Mouse (Mus musculus): ENCODE results near the gene Olfr632.
"Not testable (repeated sequence)": the region's sequence is repeated elsewhere in the genome, so short reads cannot be mapped to it uniquely, and the experiment has no call there.

The Olfr632 gene

DNA sequence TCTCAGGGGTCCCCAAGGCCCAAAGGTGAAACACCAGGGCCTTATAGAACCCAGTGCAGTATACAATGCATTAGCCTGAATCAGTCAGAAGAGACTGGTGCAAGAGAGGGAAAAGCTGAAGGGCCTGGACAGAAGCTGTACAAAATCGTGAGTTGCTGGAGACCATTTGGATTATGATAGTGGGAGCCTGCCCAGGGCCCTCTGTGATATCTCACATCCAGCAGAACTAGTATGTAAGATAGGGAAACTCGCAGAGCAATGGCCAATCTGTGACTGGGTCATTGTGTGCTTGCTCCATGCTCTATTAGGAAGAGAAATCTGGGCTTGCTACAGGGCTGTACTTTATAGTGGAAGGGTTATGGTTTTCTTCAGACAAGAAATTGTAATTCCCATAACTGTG, at the start of gene Olfr632:
Olfr632 (plus strand) TSS at position 84 of the 400 bp plus-strand sequence.
- no peak for DNase-seq (ENCODE audit: low read depth, low spot score)

DNA sequence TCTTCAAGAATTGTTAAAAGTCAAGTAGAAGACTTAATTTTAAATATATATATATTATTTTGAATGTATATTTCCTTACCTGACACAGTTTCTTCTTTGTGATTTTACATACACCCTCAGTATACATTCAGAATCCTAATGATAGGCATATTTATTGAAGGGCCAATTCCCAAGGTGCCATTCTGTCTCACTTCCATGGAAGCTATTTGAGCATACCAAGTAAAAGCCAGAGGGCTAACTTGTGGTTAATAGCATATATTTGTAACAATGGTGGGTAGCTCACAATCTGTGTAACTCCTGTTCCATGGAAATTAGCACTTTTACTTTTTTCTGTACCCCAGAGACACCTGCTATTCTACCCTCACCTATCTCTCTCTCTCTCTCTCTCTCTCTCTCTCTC, 48.0 kb upstream of the Olfr632 start, which contains the start of gene Olfr66:
Olfr66 (minus strand) TSS at position 101 of the 400 bp plus-strand sequence.
- DNase-seq (ENCODE audit: low read depth, low spot score): no peak

DNA sequence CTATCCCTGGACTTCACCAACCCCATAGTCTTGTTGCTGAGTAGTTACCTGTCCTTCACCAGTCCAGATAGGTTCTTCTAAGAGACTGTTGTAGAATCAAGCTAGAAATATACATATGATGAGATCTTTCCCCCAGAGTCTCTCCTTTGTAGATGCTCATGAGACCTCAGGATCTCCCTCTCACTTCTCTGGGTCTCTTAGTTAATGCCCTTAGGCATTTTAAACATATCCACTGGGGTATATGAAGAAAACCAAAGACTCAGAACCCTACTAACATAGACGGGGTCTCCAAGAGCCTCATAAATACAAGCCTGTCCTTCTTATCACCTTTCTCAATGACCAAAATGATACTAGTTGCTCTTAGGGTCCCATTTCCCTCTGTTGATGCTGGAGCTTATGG, 39.8 kb upstream of the Olfr632 start, which contains the start of gene Olfr64:
Olfr64 (minus strand) TSS at position 101 of the 400 bp plus-strand sequence.
- no peak for DNase-seq (ENCODE audit: low read depth, low spot score)

DNA sequence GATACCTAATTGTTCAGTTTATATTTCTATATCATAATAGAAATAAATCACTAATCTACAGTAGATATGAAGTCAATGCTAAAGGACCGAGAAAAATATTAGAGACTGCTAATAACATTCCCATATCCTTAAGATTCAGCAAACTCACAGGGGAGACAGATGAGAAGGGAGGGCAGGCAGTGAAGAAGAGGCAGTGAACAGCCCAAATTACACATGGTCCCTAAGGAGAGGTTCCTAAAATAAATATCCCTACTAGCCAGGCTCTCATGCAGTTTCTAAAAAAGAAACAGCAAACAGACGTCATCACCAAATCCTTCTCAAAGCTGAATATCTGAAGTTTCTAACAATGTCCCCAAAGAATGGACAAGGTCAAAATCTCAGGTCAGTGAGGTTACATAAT, 31.0 kb upstream of the Olfr632 start, which contains the start of gene Olfr65:
Olfr65 (plus strand) TSS at position 301 of the 400 bp plus-strand sequence.
- DNase-seq (ENCODE audit: low read depth, low spot score): no peak

- DNase-seq (ENCODE audit: low read depth, low spot score): peak; percentile 39
Observed at GRCm38 (mm10) chr7:103910047-103910446, 24.1 kb upstream of the Olfr632 start.

- DNase-seq (ENCODE audit: low read depth, low spot score): peak; percentile 29
Observed at GRCm38 (mm10) chr7:103912969-103913511, 21.1 kb upstream of the Olfr632 start.

DNA sequence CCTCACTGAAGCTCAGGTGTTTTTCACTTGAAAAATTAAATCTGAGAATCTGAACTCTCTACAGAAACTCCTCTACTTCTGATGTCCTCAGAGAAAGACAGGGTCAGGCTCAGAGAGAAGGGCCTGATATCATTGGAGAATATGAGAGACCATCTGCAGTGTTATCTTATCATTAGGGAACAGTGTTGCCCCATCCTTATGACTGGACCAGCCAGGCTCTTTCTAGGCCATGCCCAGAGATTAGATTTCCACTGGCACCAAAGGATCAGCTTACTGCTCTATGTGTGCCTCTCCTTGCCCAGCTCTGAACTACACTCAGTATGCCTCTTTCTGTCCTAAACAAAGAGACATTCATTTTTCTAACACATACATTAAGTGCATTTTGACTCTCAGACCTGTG, 18.8 kb upstream of the Olfr632 start:
- no peak for DNase-seq (ENCODE audit: low read depth, low spot score)

GRCm38 (mm10) chr7:103928525-103928924, 5.6 kb upstream of the Olfr632 start, which contains the start of gene Olfr631:
Olfr631 (plus strand) TSS chr7:103928825.
- DNase-seq (ENCODE audit: low read depth, low spot score): no peak

DNA sequence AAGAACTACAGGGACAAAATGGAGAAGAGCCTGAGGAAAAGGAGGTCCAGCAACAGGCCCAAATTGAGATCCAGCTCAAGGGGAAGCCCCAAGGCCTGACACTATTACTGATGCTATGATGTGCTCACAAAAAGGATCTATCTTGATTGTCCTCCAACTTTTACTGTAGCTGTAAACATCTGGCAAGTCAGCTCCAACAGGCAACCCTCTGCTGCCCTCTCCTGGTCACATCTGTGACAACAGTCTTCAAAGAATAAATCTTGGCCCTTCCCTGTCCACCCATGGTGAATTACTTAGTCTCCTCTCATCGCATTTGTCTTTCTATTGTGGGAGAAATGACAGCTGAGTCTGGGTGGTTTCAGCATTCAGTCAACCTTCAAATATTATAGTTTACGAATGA, 8.6 kb downstream of the Olfr632 start:
- peak; percentile 57 for DNase-seq (ENCODE audit: low read depth, low spot score)

DNA sequence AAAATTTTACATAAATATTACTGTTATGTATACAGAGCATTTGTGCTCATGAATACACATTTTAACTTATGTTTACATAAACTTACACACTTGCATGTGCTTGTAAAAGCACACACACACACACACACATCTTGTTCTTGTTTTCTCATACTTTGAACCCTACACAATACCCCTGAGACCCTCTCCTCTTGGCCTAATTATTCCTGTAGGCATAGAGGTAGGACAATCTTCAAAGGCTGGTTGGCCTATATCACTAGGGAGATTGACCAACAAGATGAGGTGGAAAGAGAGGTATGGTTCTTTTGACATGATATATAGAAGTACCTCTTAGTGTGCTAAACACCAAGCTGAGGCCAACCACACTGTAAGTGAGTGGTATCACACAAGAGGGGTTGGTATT, 10.0 kb downstream of the Olfr632 start, which contains the start of gene Olfr633:
Olfr633 (plus strand) TSS at position 301 of the 400 bp plus-strand sequence.
- DNase-seq (ENCODE audit: low read depth, low spot score): no peak

- not testable (repeated sequence) for DNase-seq (ENCODE audit: low read depth, low spot score)
Observed at GRCm38 (mm10) chr7:103966873-103967272, 32.7 kb downstream of the Olfr632 start.

- DNase-seq (ENCODE audit: low read depth, low spot score): no peak
Observed at GRCm38 (mm10) chr7:103970852-103971251, 36.7 kb downstream of the Olfr632 start, which contains the start of gene Olfr635. Olfr635 (plus strand) TSS chr7:103971152.

DNA sequence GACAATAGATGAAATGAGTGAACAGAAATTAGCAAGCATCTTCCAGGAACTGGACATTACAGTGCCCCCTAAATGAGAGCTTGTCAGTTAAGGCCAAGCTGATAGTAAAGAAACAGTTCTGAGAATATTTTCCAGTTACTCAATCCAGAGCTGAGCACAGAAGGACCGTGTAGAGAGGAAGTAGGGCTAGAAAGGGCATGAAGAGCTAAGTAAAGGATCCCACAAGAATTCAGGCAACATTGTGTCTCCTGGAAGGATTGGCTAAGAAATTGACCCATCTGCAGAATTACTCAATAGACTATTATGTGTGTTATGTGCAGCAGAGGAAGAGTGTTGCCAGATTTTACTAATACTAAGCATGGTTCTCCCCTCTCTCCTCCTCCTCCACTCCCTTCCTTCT, 37.6 kb downstream of the Olfr632 start:
- DNase-seq (ENCODE audit: low read depth, low spot score): no peak
